Mouse (Mus musculus) embryonic facial prominence, embryonic 14.5 days (tissue): ENCODE data around the gene Cacna1s. TPM values are rescaled to one million over a fixed set of nuclear protein-coding genes. Genes with fewer than 3 reads are reported as not detected.
A peak's percentile ranks its signal among the peaks of the same experiment; 100 is the strongest.

Experiments used
- ATAC-seq: fragments of 200-750 bp; cut with Nextera tagmentation; 2 replicates; pipeline ENCODE4 v1.8.0; 2017; ENCODE audit warnings: low read depth, moderate number of reproducible peaks, moderate TSS enrichment
- DNase-seq: peaks from one replicate; pipeline ENCODE4 v3.0.0-alpha.2; 2015; ENCODE audit warnings: low spot score
- H3K27ac ChIP-seq: fragments of 300-500 bp; sonication (generic); replicated peaks from 2 replicates; pipeline ENCODE4 v1.5.1; 2014; ENCODE audit warnings: low read depth, mild to moderate bottlenecking, low read length, moderate library complexity
- H3K27me3 ChIP-seq: fragments of 300-500 bp; sonication (generic); replicated peaks from 2 replicates; pipeline ENCODE4 v1.6.1; 2014; ENCODE audit warnings: low read length; ENCODE audit not compliant: control insufficient read depth, insufficient read depth
- H3K36me3 ChIP-seq: fragments of 300-500 bp; sonication (generic); 2 replicates; pipeline ENCODE4 v1.6.1; 2014; ENCODE audit warnings: low read length, mixed read lengths; ENCODE audit not compliant: control insufficient read depth, insufficient read depth
- H3K4me1 ChIP-seq: fragments of 300-500 bp; sonication (generic); 2 replicates; pipeline ENCODE4 v1.6.1; 2014; ENCODE audit warnings: antibody characterized with exemption, low read length; ENCODE audit not compliant: control insufficient read depth, insufficient read depth
- H3K4me2 ChIP-seq: fragments of 300-500 bp; sonication (generic); 2 replicates; pipeline ENCODE4 v1.6.1; 2014; ENCODE audit warnings: low read depth, mild to moderate bottlenecking, low read length, moderate library complexity, mixed read lengths
- H3K4me3 ChIP-seq: fragments of 300-500 bp; sonication (generic); 2 replicates; pipeline ENCODE4 v1.5.1; 2014; ENCODE audit warnings: low read depth, mild to moderate bottlenecking, low read length
- H3K9ac ChIP-seq: fragments of 300-500 bp; sonication (generic); 2 replicates; pipeline ENCODE4 v1.6.1; 2014; ENCODE audit warnings: low read depth, mild to moderate bottlenecking, low read length, moderate library complexity, mixed read lengths
- H3K9me3 ChIP-seq: fragments of 300-500 bp; sonication (generic); 2 replicates; pipeline ENCODE4 v1.6.1; 2016; ENCODE audit warnings: low read length; ENCODE audit not compliant: control insufficient read depth
- WGBS: fragments of 180-500 bp; shearing (Covaris S2); extraction: QIAGEN DNeasy Blood & Tissue Kit; methylation state at CpG from one replicate; pipeline ENCODE4 v1.1.7; 2014; 5-methylcytosine and 5-hydroxymethylcytosine counted together
- polyA plus RNA-seq: library from polyadenylated mRNA; unstranded; fragments of >200 nt; fragmentation: Nextera tagmentation; extraction: Ambion mirVana; gene quantifications from 2 replicates; pipeline ENCODE4 v1.2.1, GENCODE M21; 2014

The Cacna1s gene
- polyA plus RNA-seq, 1 experiment from 2014 or later, result 11.2 TPM

- Histone ChIP-seq H3K27me3 (no peaks in the 10 kb centered on the region), H3K4me1 (no peaks in the 10 kb centered on the region), H3K36me3 (no peaks in the 10 kb centered on the region), H3K4me3 (no peak overlapping the region), H3K9me3 (no peaks in the 10 kb centered on the region), H3K9ac (no peak overlapping the region), H3K4me2 (no peak overlapping the region), H3K27ac (no peak overlapping the region)
- 74% methylated on average over 2 of the region's 2 CpGs for WGBS
- DNase-seq (no peak), ATAC-seq (no peak)
Measured at GRCm38 (mm10) chr1:136109464-136109863, 56.9 kb downstream of the Cacna1s start.

GRCm38 (mm10) chr1:136116183-136116582, 63.6 kb downstream of the Cacna1s start:
- H3K36me3 ChIP-seq, result no peaks in the 10 kb centered on the region
- no peak overlapping the region for H3K27ac ChIP-seq
- 0 out of 2 replicates have a peak, but pooled peaks cover 5% of the 10 kb centered on the region for H3K4me1 ChIP-seq
- DNase-seq (peak; percentile 56), ATAC-seq (no peak)
- H3K4me2 ChIP-seq, result no peak overlapping the region
- no peaks in the 10 kb centered on the region for H3K27me3 ChIP-seq
- no peak overlapping the region for H3K4me3 ChIP-seq
- H3K9ac ChIP-seq, result no peak overlapping the region
- WGBS, result 24% methylated on average over 3 of the region's 3 CpGs
- no peaks in the 10 kb centered on the region for H3K9me3 ChIP-seq

- no peaks in the 10 kb centered on the region for H3K27me3 ChIP-seq
- ATAC-seq (no peak), DNase-seq (no peak)
- 82% methylated on average over 9 of the region's 9 CpGs for WGBS
- H3K9me3 ChIP-seq, result no peaks in the 10 kb centered on the region
- H3K9ac ChIP-seq, result no peak overlapping the region
- H3K27ac ChIP-seq, result no peak overlapping the region
- H3K4me1 ChIP-seq, result 0 out of 2 replicates have a peak, but pooled peaks cover 5% of the 10 kb centered on the region
- H3K4me2 ChIP-seq, result no peak overlapping the region
- no peaks in the 10 kb centered on the region for H3K36me3 ChIP-seq
- H3K4me3 ChIP-seq, result no peak overlapping the region
Measured at GRCm38 (mm10) chr1:136117069-136117468, 64.5 kb downstream of the Cacna1s start.

- peak; percentile 44 for ATAC-seq
- no peak overlapping the region for H3K27ac ChIP-seq
- H3K4me3 ChIP-seq, result no peak overlapping the region
- WGBS, result 16% methylated on average over 8 of the region's 8 CpGs
- H3K36me3 ChIP-seq, result no peaks in the 10 kb centered on the region
- no peak overlapping the region for H3K9ac ChIP-seq
- H3K4me2 ChIP-seq, result no peak overlapping the region
- H3K4me1 ChIP-seq, result 0 out of 2 replicates have a peak, but pooled peaks cover 5% of the 10 kb centered on the region
- H3K9me3 ChIP-seq, result no peaks in the 10 kb centered on the region
- DNase-seq, result peak; percentile 76
- H3K27me3 ChIP-seq, result no peaks in the 10 kb centered on the region
Measured at GRCm38 (mm10) chr1:136118875-136119274, 66.3 kb downstream of the Cacna1s start.

- H3K4me3 ChIP-seq, result no peak overlapping the region
- ATAC-seq (no peak), DNase-seq (no peak)
- no peaks in the 10 kb centered on the region for H3K27me3 ChIP-seq
- H3K27ac ChIP-seq, result no peak overlapping the region
- WGBS, result 78% methylated on average over 7 of the region's 7 CpGs
- H3K9me3 ChIP-seq, result no peaks in the 10 kb centered on the region
- H3K9ac ChIP-seq, result no peak overlapping the region
- H3K4me1 ChIP-seq, result 0 out of 2 replicates have a peak, but pooled peaks cover 5% of the 10 kb centered on the region
- H3K36me3 ChIP-seq, result no peaks in the 10 kb centered on the region
- H3K4me2 ChIP-seq, result no peak overlapping the region
Measured at GRCm38 (mm10) chr1:136119571-136120262, 67.2 kb downstream of the Cacna1s start.

GRCm38 (mm10) chr1:136120263-136120603, 67.7 kb downstream of the Cacna1s start:
- Histone ChIP-seq H3K4me3 (no peak overlapping the region), H3K36me3 (no peaks in the 10 kb centered on the region), H3K4me2 (no peak overlapping the region), H3K9me3 (no peaks in the 10 kb centered on the region), H3K27ac (no peak overlapping the region), H3K4me1 (0 out of 2 replicates have a peak, but pooled peaks cover 5% of the 10 kb centered on the region), H3K9ac (no peak overlapping the region), H3K27me3 (no peaks in the 10 kb centered on the region)
- ATAC-seq, result no peak
- WGBS, result 67% methylated on average over 1 of the region's 1 CpGs
- DNase-seq, result no peak

GRCm38 (mm10) chr1:136120785-136121184, 68.2 kb downstream of the Cacna1s start:
- WGBS, result 45% methylated on average over 6 of the region's 6 CpGs
- H3K4me1 ChIP-seq, result 0 out of 2 replicates have a peak, but pooled peaks cover 5% of the 10 kb centered on the region
- H3K4me2 ChIP-seq, result no peak overlapping the region
- ATAC-seq, result no peak
- H3K27ac ChIP-seq, result no peak overlapping the region
- no peaks in the 10 kb centered on the region for H3K36me3 ChIP-seq
- no peak overlapping the region for H3K4me3 ChIP-seq
- no peaks in the 10 kb centered on the region for H3K27me3 ChIP-seq
- no peak overlapping the region for H3K9ac ChIP-seq
- DNase-seq, result no peak
- no peaks in the 10 kb centered on the region for H3K9me3 ChIP-seq

GRCm38 (mm10) chr1:136122030-136122429, 69.5 kb downstream of the Cacna1s start:
- no peak overlapping the region for H3K27ac ChIP-seq
- peaks cover 9% of the 10 kb centered on the region; the same call in 1 of the 2 replicates for H3K4me1 ChIP-seq
- H3K9ac ChIP-seq, result no peak overlapping the region
- WGBS, result 82% methylated on average over 8 of the region's 8 CpGs
- H3K4me2 ChIP-seq, result no peak overlapping the region
- no peak for DNase-seq
- H3K4me3 ChIP-seq, result no peak overlapping the region
- ATAC-seq, result no peak
- no peaks in the 10 kb centered on the region for H3K36me3 ChIP-seq
- H3K9me3 ChIP-seq, result no peaks in the 10 kb centered on the region
- H3K27me3 ChIP-seq, result no peaks in the 10 kb centered on the region

DNA sequence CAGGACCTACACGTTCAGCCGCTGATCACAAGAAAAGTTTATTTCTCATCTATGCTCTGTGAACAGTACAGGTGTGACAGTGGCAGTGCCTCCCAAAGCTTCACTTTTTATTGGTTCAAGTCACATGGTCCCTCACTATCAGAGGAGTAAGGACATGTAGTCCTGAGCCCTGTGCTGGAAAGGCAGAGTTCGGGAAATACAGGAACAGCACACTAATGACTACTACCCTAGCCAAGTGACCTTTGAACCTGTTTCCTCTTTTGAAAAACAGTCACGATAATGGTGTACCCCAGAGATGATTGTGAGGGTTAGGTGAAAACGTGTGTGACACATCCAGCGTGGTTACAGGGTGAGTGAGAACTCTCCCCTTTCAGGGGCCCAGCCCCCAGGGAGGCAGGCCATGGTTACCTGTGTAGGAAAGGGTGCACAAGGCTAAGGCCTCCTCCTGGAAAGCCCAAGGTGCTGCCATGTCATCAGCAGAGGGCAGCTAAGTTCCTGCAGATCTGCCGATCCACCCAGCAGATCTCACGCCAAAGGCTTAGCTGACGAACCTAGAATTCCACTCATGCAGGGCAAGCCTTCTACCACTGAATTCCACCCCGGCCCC, 73.7 kb downstream of the Cacna1s start:
- Histone ChIP-seq H3K4me3 (no peak overlapping the region), H3K9me3 (no peaks in the 10 kb centered on the region), H3K9ac (no peak overlapping the region), H3K27ac (no peak overlapping the region), H3K27me3 (no peaks in the 10 kb centered on the region), H3K4me1 (peaks cover 23% of the 10 kb centered on the region), H3K4me2 (no peak overlapping the region), H3K36me3 (no peaks in the 10 kb centered on the region)
- DNase-seq, result no peak
- no peak for ATAC-seq
- WGBS, result 71% methylated on average over 10 of the region's 10 CpGs
